ENCODE assay signal across 8 mouse cellular contexts in the genomic region with DNA sequence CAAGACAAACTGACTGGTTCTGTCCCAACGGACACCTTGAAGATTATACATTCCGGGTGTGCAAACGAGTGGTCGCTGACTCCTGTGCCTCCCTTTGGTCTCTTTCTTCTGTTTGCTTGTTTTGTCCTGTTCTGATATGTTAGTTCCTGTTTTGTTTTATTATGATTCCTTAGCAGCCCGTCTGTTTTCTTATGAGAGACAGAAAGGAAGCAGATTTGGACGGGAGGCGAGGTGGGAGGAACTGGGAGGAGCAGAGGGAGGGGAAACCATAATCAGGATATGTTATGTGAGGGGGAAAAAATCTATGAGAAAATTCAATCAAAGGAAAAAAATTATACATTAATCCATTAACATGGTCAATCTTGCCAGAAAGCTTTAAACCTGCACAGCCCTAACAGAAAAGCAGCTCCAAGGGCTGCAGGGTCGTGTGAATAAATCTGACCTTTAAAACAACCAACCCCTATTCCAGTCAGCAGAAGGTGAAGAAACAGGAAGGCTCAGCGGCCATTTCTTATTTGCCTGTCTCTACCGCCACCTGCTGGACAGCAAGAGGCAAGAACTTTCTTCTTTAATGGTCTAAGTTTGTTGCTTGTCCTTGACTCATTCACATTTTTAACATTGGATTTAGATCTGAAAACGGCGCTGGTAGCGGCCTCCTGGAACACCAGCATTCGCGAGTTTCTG. TPM values are rescaled to one million over a fixed set of nuclear protein-coding genes. Genes with fewer than 3 reads are reported as not detected.
DNase-seq lines count a peak whose midpoint lies in the region; ATAC-seq lines count a peak whose summit lies in the region.

No protein-coding gene starts in this region.

- WGBS in hindbrain, embryonic 11.5 days = 38% methylated on average over 15 of the region's 15 CpGs

- H3K27me3 ChIP-seq in hindbrain, embryonic 11.5 days (ENCODE audit: control insufficient read depth, insufficient read depth, low read length) = no peaks in the 10 kb centered on the region

- H3K36me3 ChIP-seq in hindbrain, embryonic 11.5 days (ENCODE audit: control insufficient read depth, insufficient read depth, low read length) = peaks cover under 1% of the 10 kb centered on the region; the same call in 1 of the 2 replicates

- H3K27ac ChIP-seq in hindbrain, embryonic 11.5 days (ENCODE audit: low read depth, low read length) = no peak overlapping the region

- ATAC-seq in hindbrain, embryonic 11.5 days (ENCODE audit: low FRiP score) = peak; percentile 70; the same call in 1 of the 2 replicates

- H3K4me1 ChIP-seq in hindbrain, embryonic 11.5 days (replicated peaks; ENCODE audit: control insufficient read depth, insufficient read depth, low read length) = no peaks in the 10 kb centered on the region

- H3K4me3 ChIP-seq in hindbrain, embryonic 11.5 days (ENCODE audit: low read depth, low read length) = no peak overlapping the region

- H3K4me2 ChIP-seq in hindbrain, embryonic 11.5 days (replicated peaks; ENCODE audit: low read depth, low read length) = no peak overlapping the region

- peak; percentile 67 for DNase-seq in T-cell, adult 2 months (ENCODE audit: low spot score)
- DNase-seq in cerebellum, adult 9-10 months = peak; percentile 76
- peak; percentile 54 to 72 for DNase-seq in frontal cortex, postnatal 14 days (ENCODE audit: low spot score in 2 of 2)
- DNase-seq in hindbrain, embryonic 11.5 days (ENCODE audit: low spot score) = peak; percentile 82
- peak; percentile 80 to 84 for DNase-seq in layer of hippocampus, postnatal 14 days (ENCODE audit: low spot score in 2 of 2)
- peak; percentile 80 to 88 for DNase-seq in lung, postnatal 4 days
- DNase-seq in retina, postnatal 7 days (ENCODE audit: low read depth, low spot score) = peak; percentile 65
- peak; percentile 86 for DNase-seq in thymus, postnatal 4 days

- no peak overlapping the region for H3K9ac ChIP-seq in hindbrain, embryonic 11.5 days (ENCODE audit: low read depth, low read length)

- H3K9me3 ChIP-seq in hindbrain, embryonic 11.5 days (ENCODE audit: control insufficient read depth, low read length) = no peaks in the 10 kb centered on the region

RNA-seq across cellular contexts. Expression of gene Hmgb2, which starts 19.1 kb away (rescaled TPM):
- polyA plus RNA-seq in hindbrain, embryonic 11.5 days (2014; fragmentation: Nextera tagmentation; extraction: Ambion mirVana) = 457 and 512 TPM in 2 replicates
- total RNA-seq in layer of hippocampus, postnatal 14 days (2021) = 10 to 100 TPM; 13.8 to 15.5 TPM

RNA-seq across cellular contexts. Expression of gene Sap30, which starts 43.1 kb away (rescaled TPM):
- 109 and 115 TPM in 2 replicates for polyA plus RNA-seq in hindbrain, embryonic 11.5 days (2014; fragmentation: Nextera tagmentation; extraction: Ambion mirVana)
- total RNA-seq in layer of hippocampus, postnatal 14 days (2021) = 10 to 100 TPM in 1 of 2 experiments, 1 to 10 TPM in 1; 9.0 to 13.7 TPM
